Mouse (Mus musculus) testis, postnatal 14 days (tissue): ENCODE measurements at regions not wholly inside any gene's neighbourhood (a gene's known extent, or its start where the extent isn't known, plus 50 kb on each side); places are given as distances from the start of the nearest gene placed in this dataset.

Experiments
- DNase-seq: peaks from one replicate; pipeline ENCODE4 v3.0.0; 2021; ENCODE audit warnings: low spot score

GRCm38 (mm10) chrX:11387200-11387940 lies 59.7 kb downstream of the H2al1j start:
- DNase-seq: no peak

GRCm38 (mm10) chrX:11388860-11389259 lies 61.2 kb downstream of the H2al1j start:
- no peak for DNase-seq

DNA sequence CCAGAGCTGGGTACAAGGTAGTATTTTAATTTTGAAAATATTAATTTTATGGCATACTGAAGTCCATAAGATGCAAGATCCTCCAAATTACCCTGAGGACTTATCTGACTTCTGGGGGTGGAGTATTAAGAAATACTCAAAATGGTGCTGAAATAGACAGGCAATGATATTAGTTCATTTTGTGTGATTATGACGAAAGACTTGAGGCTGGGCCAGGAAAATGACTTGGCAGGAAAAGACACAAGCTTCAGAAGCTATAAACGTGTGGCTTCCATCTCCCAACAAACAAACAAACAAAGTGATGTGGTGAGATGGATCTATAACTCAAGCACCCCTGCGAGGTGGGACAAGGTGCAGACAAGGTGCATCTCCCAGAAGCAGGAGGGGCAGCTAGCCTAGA lies 72.8 kb downstream of the H2al1j start:
- no peak for DNase-seq

GRCm38 (mm10) chrX:11404369-11404768 lies 76.7 kb downstream of the H2al1j start:
- DNase-seq: no peak

DNA sequence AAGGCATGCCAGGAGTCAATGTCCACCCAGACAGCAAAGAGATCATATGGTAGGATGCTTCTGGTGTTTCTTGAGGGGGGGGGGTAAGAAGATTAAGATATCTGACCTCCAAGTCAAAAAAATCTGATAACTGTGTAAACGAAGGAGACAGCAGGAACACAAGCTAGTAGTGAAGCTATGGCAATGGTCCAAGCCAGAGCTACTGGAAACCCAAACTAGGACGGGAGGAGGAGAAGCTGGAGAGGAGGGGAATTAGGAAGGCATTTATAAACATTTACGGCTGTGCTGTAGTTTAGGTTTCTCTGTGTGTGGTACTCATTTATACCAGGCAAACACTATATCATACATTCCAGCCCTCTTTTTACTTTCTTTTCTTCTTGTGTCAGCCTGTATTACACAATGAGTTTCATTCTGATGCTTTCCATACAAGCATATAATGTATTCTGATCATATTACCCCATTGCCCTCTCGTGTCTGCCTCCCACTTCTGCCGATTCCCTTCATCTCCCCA lies 84.7 kb downstream of the H2al1j start:
- no peak for DNase-seq

- DNase-seq: no peak
Observed at GRCm38 (mm10) chrX:11415662-11416061, 88.0 kb downstream of the H2al1j start.

DNA sequence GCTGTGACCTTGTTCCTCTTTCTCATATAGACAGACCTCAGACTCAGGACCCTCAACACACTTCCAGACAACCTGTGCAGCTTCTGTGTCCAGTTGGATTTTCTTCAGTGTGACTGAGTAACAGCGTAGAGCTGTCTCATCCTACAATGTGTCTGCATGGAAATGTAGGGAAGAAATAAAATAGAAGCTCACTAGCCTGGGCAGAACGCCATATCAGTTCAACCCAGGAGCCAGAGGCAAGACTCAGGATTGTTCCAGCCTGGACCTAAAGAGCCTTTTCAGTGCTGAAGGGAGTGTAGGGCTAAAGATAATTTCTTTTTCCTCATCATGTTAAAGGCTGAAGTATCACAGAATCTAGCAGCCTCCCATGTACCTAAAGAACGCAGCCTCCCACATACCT lies 88.9 kb downstream of the H2al1j start:
- no peak for DNase-seq

DNA sequence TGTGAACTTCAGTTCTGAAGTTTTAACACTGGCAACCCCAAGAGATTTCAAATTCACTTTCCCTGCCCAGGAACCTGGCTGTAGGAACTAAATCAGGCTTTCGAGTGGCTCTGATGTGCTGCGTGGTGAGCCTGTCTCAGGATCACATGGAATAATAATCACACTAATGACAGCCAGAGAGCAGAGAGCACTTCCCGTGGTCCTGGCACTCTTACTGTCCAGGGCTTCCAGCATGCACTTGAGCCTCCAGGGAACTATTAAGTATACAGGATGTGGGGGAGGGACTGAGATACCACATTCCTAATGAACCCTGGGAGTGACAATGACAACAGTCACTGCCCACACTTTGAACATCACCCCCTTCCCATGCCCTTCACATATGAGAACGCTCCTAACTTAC lies 90.2 kb downstream of the H2al1j start:
- no peak for DNase-seq

- no peak for DNase-seq
Observed at GRCm38 (mm10) chrX:11418261-11418660, 90.6 kb downstream of the H2al1j start.

GRCm38 (mm10) chrX:11419162-11419631 lies 91.6 kb downstream of the H2al1j start:
- DNase-seq: no peak

- DNase-seq: no peak
Observed at GRCm38 (mm10) chrX:11432403-11433004, 104.9 kb downstream of the H2al1j start.

- DNase-seq: no peak
Observed at GRCm38 (mm10) chrX:11435338-11435737, 107.7 kb downstream of the H2al1j start.

GRCm38 (mm10) chrX:11437151-11437944 lies 109.7 kb downstream of the H2al1j start:
- DNase-seq: no peak

DNA sequence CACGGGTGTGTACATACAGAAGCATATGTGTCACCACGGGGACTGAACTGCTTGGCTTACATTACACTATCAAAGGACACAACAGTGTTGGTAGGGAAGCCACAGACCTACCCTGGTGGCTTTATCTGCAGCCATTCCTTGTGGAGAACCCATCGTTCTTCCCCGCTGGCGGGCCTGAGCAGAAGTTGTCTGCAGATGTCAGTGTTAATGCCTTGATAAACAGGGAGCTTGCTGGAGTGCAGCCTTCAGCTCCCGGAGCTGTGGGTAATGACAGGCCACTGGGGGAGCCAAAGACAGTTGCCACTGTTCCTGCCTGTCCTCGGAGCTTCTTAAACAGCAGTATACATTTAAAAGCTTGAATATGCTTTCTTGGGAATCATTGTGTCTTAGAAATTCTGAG lies 115.9 kb downstream of the H2al1j start:
- no peak for DNase-seq

- DNase-seq: peak; percentile 20
Observed at GRCm38 (mm10) chrX:11444261-11444725, 116.7 kb downstream of the H2al1j start.

- DNase-seq: no peak
Observed at GRCm38 (mm10) chrX:11448711-11449110, 121.1 kb downstream of the H2al1j start.

DNA sequence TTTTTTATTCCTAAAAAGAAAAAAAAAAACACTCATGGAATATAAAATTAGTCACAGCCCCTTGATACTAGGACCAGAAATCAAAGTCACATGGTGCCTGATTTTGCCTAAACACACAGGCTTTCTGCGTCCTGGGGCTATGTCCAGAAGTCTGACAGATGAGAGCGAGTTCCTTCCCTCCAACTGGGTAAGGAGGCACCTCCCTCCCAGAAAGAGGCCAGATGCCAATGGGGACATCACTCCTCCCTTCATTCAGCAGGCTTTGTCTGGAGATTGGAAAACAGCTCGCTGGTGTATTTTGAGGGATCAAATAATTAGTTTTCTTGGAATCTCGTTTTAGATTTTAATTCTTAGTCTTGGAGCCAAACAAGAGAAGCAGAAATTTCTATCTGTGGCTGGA lies 130.9 kb downstream of the H2al1j start:
- no peak for DNase-seq

- no peak for DNase-seq
Observed at GRCm38 (mm10) chrX:11463955-11464511, 136.4 kb downstream of the H2al1j start.

GRCm38 (mm10) chrX:11466191-11466590 lies 138.6 kb downstream of the H2al1j start:
- DNase-seq: no peak

- no peak for DNase-seq
Observed at GRCm38 (mm10) chrX:11479696-11480339, 152.2 kb downstream of the H2al1j start.

GRCm38 (mm10) chrX:11482141-11482540 lies 154.5 kb downstream of the H2al1j start:
- DNase-seq: no peak

GRCm38 (mm10) chrX:11486588-11486987 lies 159.0 kb downstream of the H2al1j start:
- DNase-seq: no peak
